Mouse (Mus musculus) C3H10T1/2 (cell line): ENCODE data around the gene Gpr180. TPM values are rescaled to one million over a fixed set of nuclear protein-coding genes. Genes with fewer than 3 reads are reported as not detected.

ENCODE experiments used
- polyA plus RNA-seq, 2 experiments: library from polyadenylated mRNA; unstranded; fragments of >200 nt; fragmentation: generic; extraction: Trizol; gene quantifications; one replicate each; pipeline ENCODE4 v1.2.1; 2012; ENCODE audit warnings: missing spikeins in 2 of 2

The Gpr180 gene
- polyA plus RNA-seq = 10 to 100 TPM; 10.2 to 20.9 TPM

DNA sequence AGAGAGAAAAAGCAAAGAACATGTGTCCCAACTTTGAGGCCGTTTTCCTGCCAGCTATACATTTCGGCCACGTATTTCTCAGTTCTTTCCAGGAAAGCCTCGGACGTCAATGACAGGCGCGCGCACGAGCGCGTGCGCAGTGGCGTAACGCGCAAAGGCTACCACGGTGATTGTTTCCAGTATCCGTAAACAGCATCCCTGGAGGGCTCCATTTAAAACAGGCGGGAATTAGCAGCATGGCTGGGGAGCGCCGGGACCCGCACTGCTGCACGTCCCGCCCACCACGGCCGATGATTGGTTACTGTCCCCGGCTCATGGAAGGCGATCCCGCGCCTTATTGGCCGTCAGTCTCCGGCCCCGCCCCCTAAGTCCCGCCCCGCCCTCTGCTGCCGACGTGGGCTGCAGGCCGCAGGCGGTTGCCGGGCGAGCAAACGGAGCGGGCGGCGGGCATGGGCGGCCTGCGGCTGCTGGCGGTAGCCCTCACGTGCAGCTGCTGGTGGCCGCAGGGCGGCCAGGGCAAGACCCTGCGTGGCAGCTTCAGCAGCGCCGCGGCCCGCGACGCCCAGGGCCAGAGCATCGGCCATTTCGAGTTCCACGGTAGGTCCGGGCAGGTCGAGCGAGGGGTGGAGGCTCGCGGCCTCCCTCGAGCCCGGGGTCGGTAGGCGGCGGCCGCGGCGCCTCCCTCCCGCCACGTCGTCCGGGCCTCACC lies at the start of gene Gpr180:
Gene Gpr180, plus strand, starts transcription at position 415 of the 709 bp plus-strand sequence.

DNA sequence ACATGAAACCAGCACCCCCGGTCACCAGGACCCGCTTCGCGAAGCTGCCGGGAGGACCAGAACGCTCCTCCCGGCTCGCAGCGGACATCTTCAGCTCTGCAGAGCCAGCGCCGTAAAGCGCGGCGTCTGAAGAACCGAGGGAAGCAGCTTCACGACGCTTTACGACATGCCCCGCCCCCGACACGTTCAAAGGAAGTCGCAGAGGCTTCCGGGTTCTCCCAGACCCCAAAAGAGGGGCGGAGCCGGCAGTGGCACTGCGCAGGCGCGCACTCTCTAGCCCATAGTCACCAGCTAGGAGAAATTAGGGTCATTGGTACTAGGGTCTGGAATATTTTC lies 4.3 kb upstream of the Gpr180 start, which contains the start of gene Tgds:
Gene Tgds, minus strand, starts transcription at position 114 of the 336 bp plus-strand sequence.

Other genes starting within 250 kb of the Gpr180 start
- under 1 TPM; 0.02 to 0.21 TPM for gene Dct, start 84.9 kb upstream of the Gpr180 start, polyA plus RNA-seq
- gene Tgds, start 4.4 kb upstream of the Gpr180 start, polyA plus RNA-seq = 1 to 10 TPM in 1 of 2 experiments, under 1 TPM in 1; 0.90 to 7.6 TPM
- gene Sox21, start 99.9 kb downstream of the Gpr180 start, polyA plus RNA-seq = under 1 TPM in 1 of 2 experiments, not detected in 1; 0.01 TPM
- gene Gm9376, start 129.8 kb downstream of the Gpr180 start, polyA plus RNA-seq = not detected